Mouse (Mus musculus): ENCODE data around the gene Plxnc1. TPM values are rescaled to one million over a fixed set of nuclear protein-coding genes. Genes with fewer than 3 reads are reported as not detected.

Plxnc1 gene
- total and polyA plus RNA-seq, 2 experiments from 2014 or later, result 11.5 to 70.2 TPM

DNA sequence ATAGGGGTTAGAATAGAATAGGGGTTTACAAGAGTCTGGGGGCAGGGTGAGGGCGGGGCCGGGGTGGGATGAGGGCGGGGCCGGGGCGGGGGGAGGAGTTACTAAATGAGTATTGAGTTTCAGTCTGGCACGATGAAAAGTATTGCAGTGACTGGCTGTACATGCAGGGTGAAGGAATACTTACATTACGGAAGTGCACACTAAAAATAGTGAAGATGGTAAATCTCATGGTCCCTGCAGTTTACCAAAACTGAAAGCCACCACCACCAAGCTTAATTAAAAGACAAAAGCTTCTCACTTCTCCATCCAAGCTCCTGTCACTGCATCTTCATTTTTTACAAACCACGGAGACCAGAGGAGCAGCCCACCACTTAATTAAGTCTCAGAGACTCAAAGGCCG is 81.4 kb downstream of the Plxnc1 start:
- Histone ChIP-seq H3K36me3 (ENCODE audit: insufficient read depth) (peaks cover 25% of the 10 kb centered on the region), H3K27ac (ENCODE audit: low read depth, low read length) (no peak overlapping the region), H3K27me3 (ENCODE audit: insufficient read depth, low read length) (no peaks in the 10 kb centered on the region), H3K4me1 (ENCODE audit: insufficient read depth) (no peaks in the 10 kb centered on the region), H3K4me2 (ENCODE audit: low read depth) (no peak overlapping the region), H3K4me3 (ENCODE audit: low read depth, low read length) (no peak overlapping the region), H3K9ac (no peak overlapping the region), H3K9me3 (ENCODE audit: low read length) (no peaks in the 10 kb centered on the region)
- no peak for TF ChIP-seq CTCF (IDR thresholded peaks at IDR 0.05; ENCODE audit: low read depth)
- WGBS, result 81% methylated on average over 9 of the region's 9 CpGs
- DNase-seq (no peak), ATAC-seq (no peak)

DNA sequence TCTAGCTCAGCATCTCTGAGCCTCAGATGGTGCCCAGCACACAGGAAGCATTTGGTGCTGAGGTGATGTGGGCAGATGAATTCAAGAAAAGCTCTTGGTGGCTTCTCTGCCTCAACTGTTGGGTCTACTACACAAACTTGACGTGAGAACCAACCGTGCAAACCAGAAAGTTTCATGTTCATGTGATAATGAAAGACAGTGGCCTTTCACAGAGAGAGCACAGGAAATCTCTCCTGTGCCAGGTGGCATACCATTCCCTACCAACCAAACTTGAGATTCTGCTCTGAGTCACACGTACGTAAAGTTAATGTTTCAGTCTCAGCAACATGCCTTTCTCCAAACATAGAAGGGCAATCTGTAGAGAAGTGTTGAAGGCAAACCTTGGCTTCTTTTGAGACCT is 83.8 kb downstream of the Plxnc1 start:
- no peak for DNase-seq

DNA sequence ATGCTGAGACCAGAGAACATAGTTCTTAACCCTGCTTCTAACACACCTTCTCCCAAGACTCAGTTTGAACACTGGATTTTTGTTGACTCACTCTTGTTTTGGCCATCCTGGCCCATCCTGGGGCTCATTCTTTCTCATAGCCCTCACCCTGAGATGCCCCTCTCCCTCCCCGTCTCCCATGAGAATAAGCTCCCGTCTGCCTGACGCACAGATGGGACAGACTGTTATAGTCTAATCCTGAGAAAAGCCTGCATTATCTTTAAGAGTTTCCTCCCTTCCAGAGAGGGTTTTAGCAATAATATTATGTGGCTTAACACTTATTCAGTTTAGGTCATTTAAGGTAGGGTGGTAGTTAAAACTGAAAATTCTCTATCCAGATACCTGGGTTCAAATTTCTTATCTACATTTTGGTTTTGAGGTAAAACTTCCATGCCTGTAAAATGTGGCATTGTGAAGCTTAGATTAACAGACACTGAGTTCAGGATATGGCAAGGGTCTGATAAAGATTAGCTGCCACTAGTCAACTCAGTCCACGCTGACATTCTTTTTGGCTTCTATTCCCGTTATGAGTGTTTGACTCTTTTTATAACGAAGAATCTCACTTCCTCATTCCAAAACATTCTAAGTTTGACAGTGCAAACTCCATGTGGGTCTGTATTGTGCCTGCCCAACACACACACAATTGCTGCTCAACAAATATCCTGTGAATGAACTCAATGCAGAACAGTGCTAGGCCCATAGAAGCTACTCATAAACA is 86.2 kb downstream of the Plxnc1 start:
- 82% methylated on average over 6 of the region's 6 CpGs for WGBS
- no peak for TF ChIP-seq CTCF (IDR thresholded peaks at IDR 0.05; ENCODE audit: low read depth)

More for the DNA sequence above, 83.8 kb downstream of the Plxnc1 start:
- ATAC-seq, result no peak
- peaks cover 19% of the 10 kb centered on the region for H3K36me3 ChIP-seq (ENCODE audit: insufficient read depth)
- H3K27me3 ChIP-seq (ENCODE audit: insufficient read depth, low read length), result no peaks in the 10 kb centered on the region
- TF ChIP-seq CTCF (IDR thresholded peaks at IDR 0.05; ENCODE audit: low read depth), result no peak
- WGBS, result 97% methylated on average over 4 of the region's 4 CpGs
- no peaks in the 10 kb centered on the region for H3K4me1 ChIP-seq (ENCODE audit: insufficient read depth)
- no peaks in the 10 kb centered on the region for H3K9me3 ChIP-seq (ENCODE audit: low read length)
- H3K4me3 ChIP-seq (ENCODE audit: low read depth, low read length), result no peak overlapping the region
- H3K27ac ChIP-seq (ENCODE audit: low read depth, low read length), result no peak overlapping the region
- no peak overlapping the region for H3K4me2 ChIP-seq (ENCODE audit: low read depth)
- no peak overlapping the region for H3K9ac ChIP-seq

DNA sequence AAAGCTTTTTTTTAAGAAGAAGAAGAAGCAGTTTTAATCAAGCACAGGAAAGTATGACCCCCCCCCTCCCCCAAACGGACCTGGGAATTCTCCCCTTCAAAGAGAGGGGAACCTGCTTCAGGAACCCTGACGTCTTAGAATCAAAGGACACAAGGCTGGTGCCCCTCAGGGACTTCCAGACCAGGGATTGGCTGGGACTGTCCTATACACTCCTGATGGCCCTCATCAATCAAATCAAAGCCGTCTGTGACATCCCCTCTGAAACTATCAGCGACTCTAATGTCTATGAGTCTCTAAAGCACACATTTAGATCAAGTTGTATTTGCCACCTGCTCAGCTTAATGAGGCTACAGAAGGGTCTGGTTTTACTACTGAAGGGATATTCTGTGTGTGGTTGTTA is 94.1 kb downstream of the Plxnc1 start:
- WGBS, result 75% methylated on average over 4 of the region's 4 CpGs
- no peak for ATAC-seq
- Histone ChIP-seq H3K27ac (ENCODE audit: low read depth, low read length) (no peak overlapping the region), H3K36me3 (ENCODE audit: insufficient read depth) (peaks cover 31% of the 10 kb centered on the region), H3K27me3 (ENCODE audit: insufficient read depth, low read length) (no peaks in the 10 kb centered on the region), H3K4me3 (ENCODE audit: low read depth, low read length) (no peak overlapping the region), H3K4me1 (ENCODE audit: insufficient read depth) (no peaks in the 10 kb centered on the region), H3K9me3 (ENCODE audit: low read length) (no peaks in the 10 kb centered on the region), H3K4me2 (ENCODE audit: low read depth) (no peak overlapping the region), H3K9ac (no peak overlapping the region)
- no peak for TF ChIP-seq CTCF (IDR thresholded peaks at IDR 0.05; ENCODE audit: low read depth)
- no peak for DNase-seq

More for the DNA sequence above, 86.2 kb downstream of the Plxnc1 start:
- DNase-seq, result no peak
- Histone ChIP-seq H3K27ac (ENCODE audit: low read depth, low read length) (no peak overlapping the region), H3K4me2 (ENCODE audit: low read depth) (no peak overlapping the region), H3K9ac (no peak overlapping the region), H3K36me3 (ENCODE audit: insufficient read depth) (peaks cover 22% of the 10 kb centered on the region), H3K27me3 (ENCODE audit: insufficient read depth, low read length) (no peaks in the 10 kb centered on the region), H3K9me3 (ENCODE audit: low read length) (no peaks in the 10 kb centered on the region), H3K4me1 (ENCODE audit: insufficient read depth) (no peaks in the 10 kb centered on the region), H3K4me3 (ENCODE audit: low read depth, low read length) (no peak overlapping the region)
- ATAC-seq, result no peak

DNA sequence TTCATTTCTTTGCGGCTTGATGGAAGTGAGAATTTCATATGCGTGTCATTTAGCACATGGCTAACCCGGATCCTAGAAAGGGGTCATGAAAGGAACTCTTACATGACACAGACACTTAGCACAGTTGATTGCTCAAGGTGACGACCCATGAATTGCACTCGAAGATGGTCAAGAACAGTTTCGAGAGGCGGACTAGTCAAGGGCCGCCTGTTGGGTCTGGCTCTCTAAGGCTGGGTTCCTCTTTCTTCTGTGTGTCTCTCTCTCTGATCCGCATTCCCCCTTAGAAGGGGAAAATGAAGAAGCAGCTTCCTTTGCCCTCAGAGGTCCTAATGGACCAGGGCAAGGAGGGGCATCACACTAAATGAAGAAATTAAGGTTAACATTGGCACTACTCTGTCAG is 94.7 kb downstream of the Plxnc1 start:
- no peak for TF ChIP-seq CTCF (IDR thresholded peaks at IDR 0.05; ENCODE audit: low read depth)
- no peak overlapping the region for H3K9ac ChIP-seq
- no peak overlapping the region for H3K4me3 ChIP-seq (ENCODE audit: low read depth, low read length)
- WGBS, result 93% methylated on average over 9 of the region's 9 CpGs
- H3K4me2 ChIP-seq (ENCODE audit: low read depth), result no peak overlapping the region
- no peak overlapping the region for H3K27ac ChIP-seq (ENCODE audit: low read depth, low read length)
- DNase-seq (no peak), ATAC-seq (no peak)
- H3K4me1 ChIP-seq (ENCODE audit: insufficient read depth), result no peaks in the 10 kb centered on the region
- no peaks in the 10 kb centered on the region for H3K9me3 ChIP-seq (ENCODE audit: low read length)
- H3K27me3 ChIP-seq (ENCODE audit: insufficient read depth, low read length), result no peaks in the 10 kb centered on the region
- peaks cover 29% of the 10 kb centered on the region for H3K36me3 ChIP-seq (ENCODE audit: insufficient read depth)

DNA sequence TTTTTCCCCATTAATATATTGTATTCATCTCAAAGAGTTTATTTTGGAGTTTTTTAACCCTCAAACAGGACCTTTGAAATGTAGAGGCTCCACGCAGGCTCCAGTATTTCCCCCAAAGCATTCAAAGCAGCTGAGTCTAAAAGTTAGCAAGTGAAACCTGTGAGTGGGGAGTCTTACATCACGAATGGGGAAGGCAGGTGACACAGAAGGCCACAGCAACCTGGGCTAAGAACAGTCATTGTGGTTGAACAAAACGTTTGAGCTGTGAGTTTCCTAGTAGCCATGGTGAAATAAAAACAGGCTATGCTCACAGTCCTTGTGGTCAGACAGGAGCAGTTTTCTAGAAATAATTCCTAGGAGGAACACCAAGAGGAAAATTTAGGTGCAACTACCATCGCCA is 95.3 kb downstream of the Plxnc1 start:
- Histone ChIP-seq H3K9ac (no peak overlapping the region), H3K9me3 (ENCODE audit: low read length) (no peaks in the 10 kb centered on the region), H3K27me3 (ENCODE audit: insufficient read depth, low read length) (no peaks in the 10 kb centered on the region), H3K4me2 (ENCODE audit: low read depth) (no peak overlapping the region), H3K36me3 (ENCODE audit: insufficient read depth) (peaks cover 31% of the 10 kb centered on the region), H3K4me1 (ENCODE audit: insufficient read depth) (no peaks in the 10 kb centered on the region), H3K27ac (ENCODE audit: low read depth, low read length) (no peak overlapping the region), H3K4me3 (ENCODE audit: low read depth, low read length) (no peak overlapping the region)
- ATAC-seq (no peak), DNase-seq (no peak)
- 88% methylated on average over 4 of the region's 4 CpGs for WGBS
- TF ChIP-seq CTCF (IDR thresholded peaks at IDR 0.05; ENCODE audit: low read depth), result no peak

DNA sequence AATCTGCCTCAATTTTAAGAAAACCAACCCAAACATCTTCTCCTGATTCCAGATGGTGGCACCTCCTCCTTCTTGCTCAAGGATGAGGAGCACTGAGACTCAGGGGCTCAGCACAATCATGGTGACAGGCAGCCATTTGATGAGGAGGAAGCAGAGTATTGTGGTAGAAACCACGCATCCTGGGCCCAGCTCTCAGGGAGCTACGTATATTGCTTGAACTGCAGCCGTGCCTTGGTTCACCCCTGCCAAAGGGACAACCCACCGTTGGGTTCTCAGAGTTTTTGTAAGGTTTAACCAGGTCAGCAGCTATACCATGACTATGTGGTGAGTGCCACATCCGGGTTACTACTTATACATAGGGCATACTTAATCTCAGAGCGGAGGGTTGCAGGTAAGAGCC is 96.3 kb downstream of the Plxnc1 start:
- Histone ChIP-seq H3K9me3 (ENCODE audit: low read length) (no peaks in the 10 kb centered on the region), H3K4me1 (ENCODE audit: insufficient read depth) (no peaks in the 10 kb centered on the region), H3K27ac (ENCODE audit: low read depth, low read length) (no peak overlapping the region), H3K9ac (no peak overlapping the region), H3K4me2 (ENCODE audit: low read depth) (no peak overlapping the region), H3K4me3 (ENCODE audit: low read depth, low read length) (no peak overlapping the region), H3K27me3 (ENCODE audit: insufficient read depth, low read length) (no peaks in the 10 kb centered on the region), H3K36me3 (ENCODE audit: insufficient read depth) (peaks cover 33% of the 10 kb centered on the region)
- TF ChIP-seq CTCF (IDR thresholded peaks at IDR 0.05; ENCODE audit: low read depth), result no peak
- ATAC-seq, result no peak
- WGBS, result 96% methylated on average over 6 of the region's 6 CpGs
- DNase-seq, result no peak

Measured in forebrain, postnatal 0 days (tissue).